Mouse (Mus musculus) forebrain, embryonic 10.5 days (tissue): Measurements from ENCODE around the gene Evx1. TPM values are rescaled to one million over a fixed set of nuclear protein-coding genes. Genes with fewer than 3 reads are reported as not detected.

Experiments
- DNase-seq: peaks from one replicate; pipeline ENCODE4 v3.0.0-alpha.2; 2017; ENCODE audit warnings: low spot score; ENCODE audit errors: extremely low spot score
- H3K27ac ChIP-seq: fragments of 300-500 bp; sonication (generic); 2 replicates; pipeline ENCODE4 v1.5.1; 2016; ENCODE audit warnings: mild to moderate bottlenecking
- H3K27me3 ChIP-seq: fragments of 300-500 bp; sonication (generic); 2 replicates; pipeline ENCODE4 v1.6.1; 2016; ENCODE audit warnings: mild to moderate bottlenecking; ENCODE audit not compliant: poor library complexity, severe bottlenecking
- H3K36me3 ChIP-seq: fragments of 300-500 bp; sonication (generic); replicated peaks from 2 replicates; pipeline ENCODE4 v1.6.1; 2016; ENCODE audit warnings: mild to moderate bottlenecking, moderate library complexity
- H3K4me1 ChIP-seq: fragments of 300-500 bp; sonication (generic); 2 replicates; pipeline ENCODE4 v1.6.1; 2016
- H3K4me3 ChIP-seq: fragments of 300-500 bp; sonication (generic); 2 replicates; pipeline ENCODE4 v1.5.1; 2016; ENCODE audit warnings: mild to moderate bottlenecking, moderate library complexity
- H3K9me3 ChIP-seq: fragments of 300-500 bp; sonication (generic); 2 replicates; pipeline ENCODE4 v1.6.1; 2016; ENCODE audit warnings: mild to moderate bottlenecking, moderate library complexity
- WGBS: fragments of 180-500 bp; shearing (Covaris S2); methylation state at CpG from one replicate; pipeline ENCODE4 v1.1.7; 2016; 5-methylcytosine and 5-hydroxymethylcytosine counted together
- polyA plus RNA-seq: library from polyadenylated mRNA; unstranded; fragments of >200 nt; fragmentation: Nextera tagmentation; extraction: Ambion mirVana; gene quantifications from 2 replicates; pipeline ENCODE4 v1.2.1, GENCODE M21; 2016

Gene Evx1
- polyA plus RNA-seq, 1 experiment from 2014 or later = not detected

- no peaks in the 10 kb centered on the region for H3K36me3 ChIP-seq
- peaks cover 93% of the 10 kb centered on the region for H3K27me3 ChIP-seq
- no peak for DNase-seq
- 57% methylated on average over 3 of the region's 3 CpGs for WGBS
- H3K4me3 ChIP-seq = no peak overlapping the region
- H3K9me3 ChIP-seq = no peaks in the 10 kb centered on the region
- peaks cover 11% of the 10 kb centered on the region for H3K4me1 ChIP-seq
- no peak overlapping the region for H3K27ac ChIP-seq
These were observed 9.9 kb upstream of the Evx1 start for GRCm38 (mm10) chr6:52303426-52303825.

- no peak overlapping the region for H3K27ac ChIP-seq
- H3K4me3 ChIP-seq = peak overlapping the region; percentile 52
- H3K4me1 ChIP-seq = peaks cover 19% of the 10 kb centered on the region
- H3K36me3 ChIP-seq = no peaks in the 10 kb centered on the region
- WGBS = under 1% methylated on average over 30 of the region's 30 CpGs
- DNase-seq = peak; percentile 61
- H3K27me3 ChIP-seq = peaks cover 96% of the 10 kb centered on the region
- H3K9me3 ChIP-seq = no peaks in the 10 kb centered on the region
These were observed 7.4 kb upstream of the Evx1 start for GRCm38 (mm10) chr6:52305877-52306389.

- H3K9me3 ChIP-seq = no peaks in the 10 kb centered on the region
- no peak overlapping the region for H3K4me3 ChIP-seq
- H3K27ac ChIP-seq = no peak overlapping the region
- DNase-seq = peak; percentile 46
- peaks cover 100% of the 10 kb centered on the region for H3K27me3 ChIP-seq
- H3K4me1 ChIP-seq = peaks cover 43% of the 10 kb centered on the region
- no peaks in the 10 kb centered on the region for H3K36me3 ChIP-seq
- WGBS = 3% methylated on average over 10 of the region's 10 CpGs
These were observed 3.5 kb upstream of the Evx1 start for GRCm38 (mm10) chr6:52309766-52310165.

- H3K36me3 ChIP-seq = no peaks in the 10 kb centered on the region
- H3K4me1 ChIP-seq = peaks cover 43% of the 10 kb centered on the region
- H3K27me3 ChIP-seq = peaks cover 100% of the 10 kb centered on the region
- 1% methylated on average over 24 of the region's 24 CpGs for WGBS
- no peak overlapping the region for H3K27ac ChIP-seq
- H3K9me3 ChIP-seq = no peaks in the 10 kb centered on the region
- H3K4me3 ChIP-seq = no peak overlapping the region
- DNase-seq = peak; percentile 54
These were observed 2.9 kb upstream of the Evx1 start for GRCm38 (mm10) chr6:52310366-52310765.

DNA sequence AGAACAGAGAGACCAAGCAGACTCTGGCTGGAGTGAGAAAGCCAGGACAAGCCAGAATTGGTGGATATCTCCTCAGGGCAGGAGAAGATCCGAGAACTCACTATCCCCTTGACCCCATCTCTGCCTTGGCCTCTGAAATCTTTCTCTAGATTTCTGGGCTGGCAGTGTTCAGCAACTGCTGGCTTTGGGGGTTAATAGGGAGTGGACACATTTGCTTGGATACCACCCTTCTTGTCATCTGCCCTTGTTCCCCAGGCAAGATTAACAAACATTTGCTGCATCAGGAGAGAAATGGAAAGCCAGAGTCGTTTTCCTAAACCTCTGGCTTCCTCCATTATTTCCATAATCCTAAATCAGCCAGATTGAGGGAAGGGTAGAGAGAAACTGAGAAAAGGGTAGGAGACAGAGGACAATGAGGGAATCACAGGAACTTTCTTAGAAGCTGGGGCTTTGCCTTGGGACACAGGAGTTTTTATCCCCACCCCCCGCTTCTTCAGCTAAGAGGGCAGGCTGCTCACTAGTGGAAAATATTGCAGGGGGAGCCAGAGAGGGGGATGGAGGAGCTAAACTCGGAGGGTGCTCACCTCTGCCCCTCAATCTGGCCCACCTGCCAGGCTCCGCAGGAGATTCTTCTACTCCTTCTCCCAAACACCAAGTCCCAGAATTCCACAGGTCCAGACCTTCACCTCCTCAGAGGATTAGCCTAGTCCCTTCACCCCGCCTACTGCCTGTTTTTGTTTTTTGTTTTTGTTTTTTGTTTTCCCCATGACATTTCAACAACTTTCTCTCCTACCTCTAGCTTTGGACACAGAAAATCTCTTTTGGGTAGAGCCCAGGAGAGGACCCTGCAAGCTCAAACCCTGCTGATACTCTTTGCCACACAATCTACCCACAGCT lies 1.4 kb upstream of the Evx1 start:
- H3K4me3 ChIP-seq = no peak overlapping the region
- 1% methylated on average over 6 of the region's 6 CpGs for WGBS

GRCm38 (mm10) chr6:52312558-52312915 lies 761 bp upstream of the Evx1 start:
- H3K9me3 ChIP-seq = no peaks in the 10 kb centered on the region
- 1% methylated on average over 8 of the region's 8 CpGs for WGBS
- DNase-seq = no peak
- peaks cover 100% of the 10 kb centered on the region for H3K27me3 ChIP-seq
- no peak overlapping the region for H3K27ac ChIP-seq
- no peak overlapping the region for H3K4me3 ChIP-seq
- peaks cover 42% of the 10 kb centered on the region for H3K4me1 ChIP-seq
- no peaks in the 10 kb centered on the region for H3K36me3 ChIP-seq

More for the DNA sequence above, 1.4 kb upstream of the Evx1 start:
- Histone ChIP-seq H3K4me1 (peaks cover 41% of the 10 kb centered on the region), H3K9me3 (no peaks in the 10 kb centered on the region), H3K36me3 (no peaks in the 10 kb centered on the region), H3K27ac (no peak overlapping the region), H3K27me3 (peaks cover 100% of the 10 kb centered on the region)
- DNase-seq = peak; percentile 21

- peaks cover 100% of the 10 kb centered on the region for H3K27me3 ChIP-seq
- no peak overlapping the region for H3K4me3 ChIP-seq
- peak; percentile 38 for DNase-seq
- WGBS = under 1% methylated on average over 27 of the region's 27 CpGs
- H3K4me1 ChIP-seq = peaks cover 42% of the 10 kb centered on the region
- H3K9me3 ChIP-seq = no peaks in the 10 kb centered on the region
- no peaks in the 10 kb centered on the region for H3K36me3 ChIP-seq
- H3K27ac ChIP-seq = no peak overlapping the region
These were observed 1.2 kb downstream of the Evx1 start for GRCm38 (mm10) chr6:52314304-52315100.

- peaks cover 36% of the 10 kb centered on the region for H3K4me1 ChIP-seq
- H3K9me3 ChIP-seq = no peaks in the 10 kb centered on the region
- peak overlapping the region; percentile 34; the same call in 1 of the 2 replicates for H3K4me3 ChIP-seq
- peaks cover 100% of the 10 kb centered on the region for H3K27me3 ChIP-seq
- H3K36me3 ChIP-seq = no peaks in the 10 kb centered on the region
- WGBS = 2% methylated on average over 27 of the region's 27 CpGs
- no peak overlapping the region for H3K27ac ChIP-seq
- DNase-seq = peak; percentile 35
These were observed 2.4 kb downstream of the Evx1 start for GRCm38 (mm10) chr6:52315441-52316412.

DNA sequence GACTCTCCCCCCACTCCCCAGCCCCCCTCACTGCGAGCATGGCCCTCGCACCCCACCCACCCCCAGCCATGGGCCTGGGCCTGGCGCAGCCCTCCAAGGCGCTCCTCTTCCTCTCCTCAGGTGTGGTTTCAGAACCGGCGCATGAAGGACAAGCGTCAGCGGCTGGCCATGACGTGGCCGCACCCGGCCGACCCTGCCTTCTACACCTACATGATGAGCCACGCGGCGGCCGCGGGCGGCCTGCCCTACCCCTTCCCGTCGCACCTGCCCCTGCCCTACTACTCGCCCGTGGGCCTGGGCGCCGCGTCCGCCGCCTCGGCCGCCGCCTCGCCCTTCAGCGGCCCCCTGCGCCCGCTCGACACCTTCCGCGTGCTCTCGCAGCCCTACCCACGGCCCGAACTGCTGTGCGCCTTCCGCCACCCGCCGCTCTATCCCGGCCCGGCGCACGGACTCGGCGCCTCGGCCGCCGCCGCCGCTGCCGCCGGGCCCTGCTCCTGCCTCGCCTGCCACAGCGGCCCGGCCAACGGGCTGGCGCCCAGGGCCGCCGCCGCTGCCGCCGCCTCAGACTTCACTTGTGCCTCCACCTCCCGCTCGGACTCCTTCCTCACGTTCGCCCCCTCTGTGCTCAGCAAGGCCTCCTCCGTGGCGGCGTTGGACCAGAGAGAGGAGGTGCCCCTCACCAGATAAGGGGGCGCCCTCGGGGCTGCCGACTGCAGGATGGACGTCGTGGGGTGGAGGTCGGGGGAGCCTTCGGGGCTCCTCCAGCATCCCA lies 3.3 kb downstream of the Evx1 start:
- peaks cover 28% of the 10 kb centered on the region for H3K4me1 ChIP-seq
- WGBS = under 1% methylated on average over 81 of the region's 81 CpGs
- peaks cover 100% of the 10 kb centered on the region for H3K27me3 ChIP-seq
- H3K27ac ChIP-seq = no peak overlapping the region
- H3K36me3 ChIP-seq = no peaks in the 10 kb centered on the region
- H3K4me3 ChIP-seq = peak overlapping the region; percentile 34
- no peaks in the 10 kb centered on the region for H3K9me3 ChIP-seq
- peak; percentile 27 for DNase-seq

DNA sequence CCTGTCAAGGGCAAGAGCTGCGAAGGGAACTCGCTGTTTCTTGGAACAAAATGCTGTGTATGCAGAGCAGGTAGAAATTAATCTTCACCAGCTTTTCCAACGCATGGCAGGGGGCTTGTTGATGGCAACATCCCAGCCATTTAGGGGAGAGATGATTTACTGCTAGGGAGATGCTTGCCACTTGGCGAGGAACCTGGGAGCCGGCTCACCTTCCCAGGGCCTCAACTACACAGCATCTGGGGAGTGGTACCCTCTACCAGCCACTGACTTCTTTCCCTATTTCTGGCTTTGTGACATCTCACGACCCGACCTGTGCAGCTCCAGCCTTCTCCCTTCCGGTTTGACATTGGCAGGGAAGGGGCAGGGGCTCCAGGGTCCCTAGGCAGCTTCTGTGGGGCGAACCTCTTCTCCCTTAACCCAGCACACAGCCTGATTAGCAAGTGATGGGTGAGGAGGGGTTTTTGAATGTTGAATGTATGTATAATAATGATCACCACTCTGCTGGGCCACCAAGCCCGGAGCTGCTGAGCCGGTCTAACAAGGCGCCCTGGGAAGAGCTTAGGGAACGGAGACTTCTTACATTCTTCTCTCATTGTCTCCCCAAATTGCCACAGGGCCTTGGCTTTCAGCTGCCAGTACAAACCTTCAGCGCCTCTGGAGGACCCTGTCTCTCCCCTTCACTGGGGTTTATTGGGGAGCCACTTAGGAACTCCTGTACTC lies 4.3 kb downstream of the Evx1 start:
- peak; percentile 34 for DNase-seq
- H3K4me3 ChIP-seq = no peak overlapping the region
- 4% methylated on average over 14 of the region's 14 CpGs for WGBS
- no peaks in the 10 kb centered on the region for H3K9me3 ChIP-seq
- no peaks in the 10 kb centered on the region for H3K36me3 ChIP-seq
- peaks cover 100% of the 10 kb centered on the region for H3K27me3 ChIP-seq
- peaks cover 28% of the 10 kb centered on the region for H3K4me1 ChIP-seq
- no peak overlapping the region for H3K27ac ChIP-seq

DNA sequence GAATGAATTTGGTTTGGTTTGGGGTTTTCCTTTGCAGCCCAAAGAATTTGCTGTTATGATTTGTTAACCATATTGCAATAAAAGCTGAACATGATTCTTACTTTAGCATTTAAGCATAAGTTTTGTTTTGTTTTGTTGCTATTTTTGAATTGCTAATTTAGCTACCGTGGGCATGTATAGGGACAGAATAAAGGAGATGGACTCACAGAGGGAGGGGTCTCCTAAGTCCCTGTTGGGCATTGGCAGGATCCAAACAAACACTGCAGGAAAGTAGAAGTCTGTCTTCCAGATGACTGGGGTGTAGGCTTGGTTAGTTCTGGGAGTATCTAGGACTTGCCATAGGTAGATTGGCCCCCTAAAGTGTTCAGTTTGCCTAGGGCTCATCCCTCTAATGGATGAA lies 5.0 kb downstream of the Evx1 start:
- Histone ChIP-seq H3K27ac (no peak overlapping the region), H3K4me3 (no peak overlapping the region), H3K4me1 (peaks cover 33% of the 10 kb centered on the region), H3K9me3 (no peaks in the 10 kb centered on the region), H3K36me3 (no peaks in the 10 kb centered on the region), H3K27me3 (peaks cover 100% of the 10 kb centered on the region)
- WGBS = 5% methylated on average over 1 of the region's 1 CpGs
- DNase-seq = no peak
